In the genomic region with DNA sequence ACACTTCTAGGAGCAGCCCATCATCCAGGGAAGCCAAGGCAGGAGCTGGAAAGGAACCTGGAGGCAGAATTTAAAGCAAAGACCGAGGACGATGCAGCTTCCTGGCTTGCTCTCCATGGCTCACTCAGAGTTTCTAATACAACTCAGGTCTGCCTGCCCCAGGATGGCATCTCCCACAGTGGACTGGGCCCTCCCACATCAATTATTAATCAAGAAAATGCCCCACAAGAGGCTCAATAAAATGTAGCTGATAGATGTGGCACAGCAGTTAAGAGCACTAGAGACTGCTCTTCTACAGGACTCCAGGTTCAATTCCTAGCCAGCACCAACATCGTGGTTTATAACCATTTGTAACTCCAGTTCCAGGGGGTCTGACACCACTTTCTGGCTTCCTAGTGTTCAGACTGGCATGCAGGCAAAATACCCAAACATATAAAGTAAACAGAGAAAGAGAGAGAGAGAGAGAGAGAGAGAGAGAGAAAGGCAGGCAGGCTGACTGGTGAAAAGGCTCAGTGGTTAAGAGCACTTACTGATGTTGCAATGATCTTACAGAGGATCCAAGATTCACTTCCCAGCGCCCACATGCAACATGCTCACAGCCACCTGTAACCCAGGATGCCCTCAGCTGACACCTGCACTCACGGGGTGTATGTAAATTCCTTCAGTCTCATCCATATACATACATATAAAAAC, we compare ENCODE assay signal across 12 mouse cellular contexts. TPM values are rescaled to one million over a fixed set of nuclear protein-coding genes. Genes with fewer than 3 reads are reported as not detected.
DNase-seq lines count a peak whose midpoint lies in the region; ATAC-seq lines count a peak whose summit lies in the region.
"Had no signal": no experiment of that assay in that cellular context is flagged by ENCODE, and none has a peak within 500 bp of the region (broad histone marks: within the 10 kb centered on the region; RNA-seq: fewer than 3 reads in every experiment).

No protein-coding gene starts in this region.

- peaks cover 13% of the 10 kb centered on the region for H3K36me3 ChIP-seq in heart, embryonic 16.5 days (ENCODE audit: control insufficient read depth, insufficient read depth)
- H3K36me3 ChIP-seq in midbrain, embryonic 12.5 days, result peaks cover 49% of the 10 kb centered on the region
- peaks cover 22% of the 10 kb centered on the region for H3K36me3 ChIP-seq in midbrain, embryonic 15.5 days (replicated peaks)
- peaks cover 20% of the 10 kb centered on the region for H3K36me3 ChIP-seq in kidney, embryonic 15.5 days
- peaks cover 17% of the 10 kb centered on the region for H3K36me3 ChIP-seq in forebrain, embryonic 16.5 days (ENCODE audit: control insufficient read depth, insufficient read depth)

- H3K27ac ChIP-seq in heart, embryonic 16.5 days (ENCODE audit: low read length), result peak overlapping the region; percentile 88
- H3K27ac ChIP-seq in midbrain, embryonic 12.5 days (replicated peaks), result peak overlapping the region; percentile 30; the same call in 1 of the 2 replicates
- no peak overlapping the region for H3K27ac ChIP-seq in midbrain, embryonic 15.5 days
- peak overlapping the region; percentile 91; the same call in 1 of the 2 replicates for H3K27ac ChIP-seq in kidney, embryonic 15.5 days
- H3K27ac ChIP-seq in forebrain, embryonic 16.5 days (ENCODE audit: low read length), result no peak overlapping the region
- H3K27ac ChIP-seq: forebrain, embryonic 12.5 days had no signal

- no peak overlapping the region for H3K9ac ChIP-seq in heart, embryonic 16.5 days (ENCODE audit: low read length)
- H3K9ac ChIP-seq in midbrain, embryonic 12.5 days (replicated peaks), result no peak overlapping the region
- no peak overlapping the region for H3K9ac ChIP-seq in midbrain, embryonic 15.5 days
- H3K9ac ChIP-seq in kidney, embryonic 15.5 days, result no peak overlapping the region
- no peak overlapping the region for H3K9ac ChIP-seq in forebrain, embryonic 16.5 days (replicated peaks; ENCODE audit: low read depth, low read length)
- H3K9ac ChIP-seq: forebrain, embryonic 12.5 days had no signal

- H3K27me3 ChIP-seq in heart, embryonic 16.5 days (ENCODE audit: control insufficient read depth, insufficient read depth, low read length), result no peaks in the 10 kb centered on the region
- H3K27me3 ChIP-seq in midbrain, embryonic 12.5 days, result no peaks in the 10 kb centered on the region
- no peaks in the 10 kb centered on the region for H3K27me3 ChIP-seq in midbrain, embryonic 15.5 days (replicated peaks)
- H3K27me3 ChIP-seq in kidney, embryonic 15.5 days, result no peaks in the 10 kb centered on the region
- no peaks in the 10 kb centered on the region for H3K27me3 ChIP-seq in forebrain, embryonic 16.5 days (replicated peaks; ENCODE audit: control insufficient read depth, insufficient read depth, low read length)
- H3K27me3 ChIP-seq: forebrain, embryonic 12.5 days had no signal

- H3K4me3 ChIP-seq in heart, embryonic 16.5 days (ENCODE audit: low read length), result no peak overlapping the region
- no peak overlapping the region for H3K4me3 ChIP-seq in midbrain, embryonic 12.5 days
- H3K4me3 ChIP-seq in midbrain, embryonic 15.5 days, result no peak overlapping the region
- H3K4me3 ChIP-seq in kidney, embryonic 15.5 days (replicated peaks), result no peak overlapping the region
- H3K4me3 ChIP-seq in forebrain, embryonic 16.5 days (replicated peaks; ENCODE audit: low read length), result no peak overlapping the region
- H3K4me3 ChIP-seq: forebrain, embryonic 12.5 days had no signal

- WGBS in heart, embryonic 16.5 days, result 70% methylated on average over 5 of the region's 5 CpGs
- 91% methylated on average over 5 of the region's 5 CpGs for WGBS in midbrain, embryonic 12.5 days
- 78% methylated on average over 5 of the region's 5 CpGs for WGBS in midbrain, embryonic 15.5 days
- WGBS in kidney, embryonic 15.5 days, result 63% methylated on average over 5 of the region's 5 CpGs
- WGBS in forebrain, embryonic 16.5 days, result 88% methylated on average over 5 of the region's 5 CpGs

- H3K9me3 ChIP-seq in heart, embryonic 16.5 days (replicated peaks; ENCODE audit: control insufficient read depth, low read length), result peaks cover 9% of the 10 kb centered on the region
- H3K9me3 ChIP-seq in midbrain, embryonic 12.5 days, result 0 out of 2 replicates have a peak, but pooled peaks cover 2% of the 10 kb centered on the region
- H3K9me3 ChIP-seq in midbrain, embryonic 15.5 days, result no peaks in the 10 kb centered on the region
- no peaks in the 10 kb centered on the region for H3K9me3 ChIP-seq in kidney, embryonic 15.5 days (replicated peaks)
- no peaks in the 10 kb centered on the region; the same call in 1 of the 2 replicates for H3K9me3 ChIP-seq in forebrain, embryonic 16.5 days (ENCODE audit: control insufficient read depth, low read length)

- H3K4me2 ChIP-seq in heart, embryonic 16.5 days (ENCODE audit: low read depth, low read length), result no peak overlapping the region
- no peak overlapping the region for H3K4me2 ChIP-seq in midbrain, embryonic 12.5 days (replicated peaks)
- no peak overlapping the region for H3K4me2 ChIP-seq in midbrain, embryonic 15.5 days
- H3K4me2 ChIP-seq in kidney, embryonic 15.5 days, result no peak overlapping the region
- H3K4me2 ChIP-seq in forebrain, embryonic 16.5 days (ENCODE audit: low read length), result no peak overlapping the region
- H3K4me2 ChIP-seq: forebrain, embryonic 12.5 days had no signal

- DNase-seq in heart, postnatal 4 days, result no peak
- DNase-seq in ovary, postnatal 14 days (ENCODE audit: low spot score), result no peak
- DNase-seq: embryo, embryonic 11 days; gastrocnemius, postnatal 25 days; heart, postnatal 36 days had no signal

- ATAC-seq in heart, embryonic 16.5 days (replicated peaks; ENCODE audit: extremely low read depth, insufficient read depth, low FRiP score), result no peak
- no peak for ATAC-seq in midbrain, embryonic 12.5 days (ENCODE audit: low FRiP score, low read depth)
- ATAC-seq in midbrain, embryonic 15.5 days (replicated peaks), result no peak
- ATAC-seq in kidney, embryonic 15.5 days (replicated peaks; ENCODE audit: low FRiP score), result no peak
- ATAC-seq in megakaryocyte, adult 5-6 weeks (ENCODE audit: poor library complexity, severe bottlenecking), result peak; percentile 47
- no peak for ATAC-seq in forebrain, embryonic 16.5 days

- peaks cover 29% of the 10 kb centered on the region for H3K4me1 ChIP-seq in heart, embryonic 16.5 days (ENCODE audit: control insufficient read depth, insufficient read depth, low read length)
- peaks cover 12% of the 10 kb centered on the region; the same call in 1 of the 2 replicates for H3K4me1 ChIP-seq in midbrain, embryonic 12.5 days
- H3K4me1 ChIP-seq in midbrain, embryonic 15.5 days, result peaks cover 22% of the 10 kb centered on the region
- H3K4me1 ChIP-seq in kidney, embryonic 15.5 days, result peaks cover 66% of the 10 kb centered on the region
- H3K4me1 ChIP-seq in forebrain, embryonic 16.5 days (replicated peaks; ENCODE audit: control insufficient read depth, insufficient read depth, low read length), result no peaks in the 10 kb centered on the region

RNA-seq across cellular contexts. Expression of gene Mvb12b, which starts 18.6 kb away (rescaled TPM):
- polyA plus RNA-seq in heart, embryonic 16.5 days (2015; fragmentation: Nextera tagmentation; extraction: Ambion mirVana), result 10.1 and 10.9 TPM in 2 replicates
- total RNA-seq in heart, postnatal 4 days (2021), result 10 to 100 TPM; 28.1 to 29.3 TPM
- polyA plus RNA-seq in midbrain, embryonic 12.5 days (2016; fragmentation: Nextera tagmentation; extraction: Ambion mirVana), result 55.6 and 58.3 TPM in 2 replicates
- 67.0 and 69.2 TPM in 2 replicates for polyA plus RNA-seq in midbrain, embryonic 15.5 days (2015; fragmentation: Nextera tagmentation; extraction: Ambion mirVana)
- 18.4 and 19.6 TPM in 2 replicates for polyA plus RNA-seq in kidney, embryonic 15.5 days (2015; fragmentation: Nextera tagmentation; extraction: Ambion mirVana)
- 22.2 and 23.9 TPM in 2 replicates for total RNA-seq in megakaryocyte, adult 5-6 weeks (2015)
- total RNA-seq in megakaryocyte, adult 5-6 weeks (2017), result 9.5 and 10.1 TPM in 2 replicates
- 78.1 and 84.2 TPM in 2 replicates for polyA plus RNA-seq in forebrain, embryonic 16.5 days (2015; fragmentation: Nextera tagmentation; extraction: Ambion mirVana)

Comparison
In these comparisons a context has a peak if more than half of its experiments do, and no peak if none do; other contexts are left out.
1. H3K27ac ChIP-seq: peak in heart, embryonic 16.5 days (single experiment), midbrain, embryonic 12.5 days (single experiment) and kidney, embryonic 15.5 days (single experiment); none in midbrain, embryonic 15.5 days (single experiment) and forebrain, embryonic 16.5 days (single experiment).